Mouse (Mus musculus) frontal cortex, postnatal 10 days (tissue): ENCODE measurements around the gene Mfng.

Experiments used
- DNase-seq, 2 experiments: peaks; one replicate each; pipeline ENCODE4 v3.0.0; 2022; ENCODE audit warnings: low spot score in 2 of 2, mixed read lengths in 1 of 2

Mfng gene

DNA sequence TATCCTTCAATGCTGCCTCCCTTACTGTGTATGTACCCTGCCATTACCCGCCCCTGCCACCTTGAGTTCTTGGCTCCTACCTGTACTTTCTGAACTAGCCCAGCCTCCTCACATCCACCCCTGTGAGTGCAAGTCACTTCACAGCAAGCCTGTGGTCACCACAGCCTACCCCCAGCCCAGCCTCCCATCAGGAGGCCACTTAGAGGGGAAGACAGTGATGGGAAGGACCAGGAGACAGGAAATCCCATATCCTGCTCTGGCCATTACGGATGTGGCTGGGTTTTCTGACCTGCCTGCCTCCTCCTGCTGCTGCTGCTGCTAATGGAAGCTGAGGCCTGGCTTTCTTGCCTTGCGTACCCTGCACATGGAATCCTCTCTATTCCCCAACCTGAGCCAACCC, 14.8 kb upstream of the Mfng start:
- DNase-seq, result no peak

DNA sequence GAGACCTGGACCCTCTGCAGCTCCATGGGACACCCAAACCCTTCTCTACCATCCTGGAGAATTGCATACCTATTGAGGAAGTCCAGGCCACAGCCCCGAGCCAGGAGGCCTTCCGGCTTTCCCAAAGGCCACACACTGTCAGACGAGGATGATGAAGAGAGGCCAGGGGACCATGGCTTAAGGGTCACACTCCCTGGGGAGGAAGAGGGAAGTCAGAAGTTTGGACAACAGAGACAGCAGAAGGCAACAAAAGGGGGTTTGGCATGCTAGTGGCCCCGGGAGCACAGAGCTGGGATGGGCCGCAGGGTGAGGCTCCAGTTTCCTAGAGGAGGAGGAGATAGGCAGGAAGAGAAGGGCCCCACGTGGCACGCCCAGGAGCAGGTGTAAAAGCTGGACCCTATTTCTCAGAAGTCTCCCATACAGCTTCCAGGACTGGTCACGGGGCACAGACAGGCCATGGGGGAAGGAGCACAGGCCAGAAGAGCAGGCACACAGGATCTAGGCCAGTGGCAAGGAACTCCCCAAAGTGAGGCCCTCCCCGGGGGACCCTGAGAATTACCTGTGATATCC, 14.1 kb upstream of the Mfng start:
- no peak for DNase-seq

DNA sequence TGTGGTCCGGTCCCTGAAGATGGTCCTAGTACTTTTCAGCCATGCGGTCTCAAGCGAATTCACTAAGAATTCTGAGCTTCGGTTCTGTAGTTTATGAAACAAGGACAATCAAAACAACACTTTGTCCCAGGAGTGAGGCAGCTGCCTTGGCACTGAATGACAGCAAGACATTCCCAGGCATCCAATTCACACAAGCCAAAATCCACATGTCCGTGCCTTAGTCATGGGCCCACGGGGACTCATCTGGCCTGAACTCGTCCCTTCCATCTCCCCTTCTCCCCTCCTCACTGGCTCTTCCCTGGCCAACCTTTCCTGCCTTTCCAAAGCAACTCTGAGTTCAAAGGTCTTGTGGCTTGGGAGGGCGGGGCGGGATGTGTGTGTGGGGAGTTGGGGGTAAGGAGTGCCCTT, 13.1 kb upstream of the Mfng start:
- DNase-seq, result no peak

DNA sequence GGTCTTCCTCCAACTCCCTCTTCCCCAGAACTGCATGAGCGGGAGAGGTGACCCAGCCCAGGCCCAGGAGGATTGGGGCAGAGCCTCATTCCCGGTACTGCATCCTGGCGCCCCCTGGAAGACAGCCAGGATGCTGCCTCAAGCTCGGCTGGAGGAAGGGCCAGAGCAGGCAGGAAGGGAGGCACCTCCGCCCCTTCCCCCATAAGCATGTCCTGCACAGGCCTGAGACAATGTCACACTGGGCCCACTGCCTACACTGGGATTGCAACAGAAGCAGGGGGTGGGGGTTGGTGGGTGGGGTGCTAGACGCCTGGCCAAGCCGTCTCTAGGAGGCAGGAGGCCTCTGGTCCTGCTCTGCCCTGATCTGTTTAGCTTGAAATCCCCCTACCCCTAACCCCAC, 12.7 kb upstream of the Mfng start:
- DNase-seq, result no peak

DNA sequence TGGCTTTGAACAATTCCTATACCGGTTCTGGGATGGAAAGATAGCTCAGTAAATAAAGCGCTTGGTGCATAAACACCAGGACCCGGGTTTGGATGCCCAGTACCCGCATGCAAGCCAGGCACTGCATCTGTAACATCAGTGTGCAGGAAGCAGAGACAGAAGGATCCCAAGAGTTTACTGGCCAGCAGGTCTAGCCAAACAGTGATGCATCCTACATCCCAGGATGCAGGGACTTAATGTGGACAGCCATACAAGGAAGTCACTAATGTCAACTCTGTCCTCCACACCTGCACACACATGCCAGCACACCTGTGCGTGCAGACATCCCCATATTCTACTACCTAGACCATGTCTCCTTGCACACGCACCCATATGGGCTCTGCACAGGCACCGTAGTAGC, 12.0 kb upstream of the Mfng start:
- DNase-seq, result no peak

DNA sequence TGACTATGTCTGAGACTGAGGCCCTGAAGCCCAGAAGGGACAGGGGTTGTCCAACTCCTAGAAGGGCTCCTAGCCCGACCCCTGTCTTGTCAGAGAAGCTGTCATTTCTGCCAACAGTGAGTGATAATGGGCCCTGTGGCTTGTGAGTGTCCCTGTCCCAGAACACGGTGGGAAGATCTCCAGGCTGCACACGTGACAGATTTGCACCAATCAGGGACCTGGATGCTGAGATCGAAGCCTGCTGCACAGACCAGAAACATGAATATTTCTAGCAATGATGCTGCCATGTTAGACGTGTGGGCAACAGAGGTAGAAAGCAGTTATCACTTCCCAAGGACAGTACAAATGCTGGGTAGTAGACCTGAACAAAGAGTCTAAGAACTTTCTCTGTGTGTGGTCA, 11.2 kb upstream of the Mfng start:
- DNase-seq, result no peak

DNA sequence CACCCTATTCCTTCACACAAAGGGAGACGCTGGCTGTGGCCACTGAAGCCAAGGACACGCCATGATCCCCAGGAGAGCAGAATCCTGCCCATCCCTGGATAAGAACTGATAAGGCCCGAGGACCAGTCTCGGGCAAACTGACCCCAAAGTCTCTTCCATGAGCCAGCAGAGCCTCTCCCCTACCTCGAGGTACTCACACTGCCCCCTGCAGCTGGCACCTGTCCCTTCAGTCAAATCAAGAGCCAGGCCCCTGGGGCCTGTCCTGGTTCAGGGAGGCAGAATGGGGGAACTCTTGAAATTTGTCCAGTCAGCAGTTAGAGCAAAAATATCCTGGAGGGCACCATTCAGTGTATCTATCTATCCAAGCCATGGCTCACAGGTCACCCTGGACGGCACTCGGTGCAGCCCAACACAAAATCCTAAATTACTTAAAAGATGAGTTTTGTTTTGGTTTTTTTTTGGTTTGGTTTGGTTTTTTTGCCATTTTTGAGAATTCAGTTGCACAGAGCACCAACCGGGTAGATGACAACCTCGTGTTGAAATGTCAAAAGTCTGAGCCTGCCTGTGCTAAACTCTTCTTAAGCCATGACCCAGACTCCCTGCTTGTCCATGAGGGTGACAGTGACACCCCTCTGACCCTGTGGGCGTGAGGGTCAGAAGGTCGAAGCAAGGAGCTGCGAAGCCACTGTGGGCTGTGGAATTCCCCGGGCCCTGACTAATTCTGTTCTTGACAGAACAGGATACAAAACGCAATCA, 9.3 kb upstream of the Mfng start:
- no peak for DNase-seq

DNA sequence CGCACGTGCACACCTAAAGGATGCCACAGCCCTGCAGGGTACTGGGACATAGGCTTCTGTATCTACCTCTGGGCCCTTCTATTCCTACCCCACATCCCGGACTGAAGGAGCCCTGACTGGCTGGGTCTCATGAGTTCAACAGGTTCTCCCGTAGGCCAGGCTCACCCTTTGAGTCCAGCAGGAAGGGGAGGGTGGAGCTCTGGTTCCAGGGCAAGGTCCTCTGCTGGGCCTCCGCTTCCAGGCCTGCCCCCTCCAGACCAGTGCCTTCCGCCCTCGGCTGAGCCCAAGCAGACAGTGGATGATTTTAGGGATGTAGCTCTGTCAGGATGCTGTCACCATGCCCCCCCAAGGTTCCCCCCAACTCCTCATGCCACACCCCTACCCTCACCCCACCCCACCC, 7.6 kb upstream of the Mfng start:
- no peak for DNase-seq

DNA sequence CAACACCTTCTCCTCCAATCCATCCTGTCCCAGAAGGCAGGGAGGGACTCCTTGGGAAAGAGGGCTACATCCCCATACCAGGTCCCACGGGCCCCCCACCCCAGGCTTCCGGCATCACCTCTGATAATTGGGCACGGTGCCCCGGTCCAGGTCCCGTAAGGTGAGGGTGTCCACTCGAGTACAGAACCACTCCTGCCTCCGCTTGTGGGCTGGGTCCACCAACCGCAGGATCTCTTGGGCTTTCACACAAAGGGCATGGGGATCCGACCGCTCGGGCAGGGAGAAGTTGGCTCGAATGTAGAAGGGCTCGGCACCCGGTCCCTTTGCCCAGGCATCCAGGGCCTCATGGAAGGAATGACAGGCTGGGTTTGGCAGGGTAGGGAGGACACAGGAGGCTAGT, 7.1 kb upstream of the Mfng start:
- no peak for DNase-seq

DNA sequence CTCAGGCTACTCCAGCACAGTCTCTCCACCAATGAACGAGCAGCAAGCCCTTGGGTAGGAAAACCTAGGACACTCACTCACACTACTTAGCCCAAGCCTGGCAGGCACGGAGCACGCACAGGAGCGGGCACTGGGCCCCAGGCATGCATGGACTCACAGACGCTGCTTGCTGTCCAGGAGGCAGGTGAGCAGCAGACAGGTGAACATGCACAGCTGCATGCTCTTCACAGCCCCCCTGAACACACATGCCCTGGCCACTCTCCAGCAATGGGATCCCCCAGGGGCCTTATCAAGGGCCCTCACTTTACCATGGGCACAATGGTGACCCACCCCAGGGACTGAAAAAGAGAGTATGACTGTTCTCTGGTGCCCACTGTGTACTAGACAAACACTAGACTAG, 6.4 kb upstream of the Mfng start:
- no peak for DNase-seq

DNA sequence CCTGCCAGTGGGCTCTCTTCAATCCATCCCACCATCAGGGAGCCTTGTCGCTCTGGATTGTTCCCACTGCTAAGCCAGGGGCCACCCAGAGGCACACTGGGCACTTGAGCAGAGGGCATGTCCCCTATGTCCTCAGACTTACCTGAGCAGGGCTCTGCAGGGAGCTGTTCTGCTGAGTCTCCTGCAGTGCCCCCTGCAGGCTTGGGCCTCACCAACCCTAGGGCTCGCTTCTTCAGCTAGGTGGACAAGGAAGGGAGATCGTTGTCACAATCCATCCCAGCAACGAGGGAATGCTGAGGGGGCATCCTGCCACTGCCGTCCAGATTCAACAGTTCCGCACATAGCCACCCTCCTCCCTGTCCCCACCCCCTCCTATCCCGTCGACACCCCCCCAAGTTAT, 6.0 kb upstream of the Mfng start:
- no peak for DNase-seq

DNA sequence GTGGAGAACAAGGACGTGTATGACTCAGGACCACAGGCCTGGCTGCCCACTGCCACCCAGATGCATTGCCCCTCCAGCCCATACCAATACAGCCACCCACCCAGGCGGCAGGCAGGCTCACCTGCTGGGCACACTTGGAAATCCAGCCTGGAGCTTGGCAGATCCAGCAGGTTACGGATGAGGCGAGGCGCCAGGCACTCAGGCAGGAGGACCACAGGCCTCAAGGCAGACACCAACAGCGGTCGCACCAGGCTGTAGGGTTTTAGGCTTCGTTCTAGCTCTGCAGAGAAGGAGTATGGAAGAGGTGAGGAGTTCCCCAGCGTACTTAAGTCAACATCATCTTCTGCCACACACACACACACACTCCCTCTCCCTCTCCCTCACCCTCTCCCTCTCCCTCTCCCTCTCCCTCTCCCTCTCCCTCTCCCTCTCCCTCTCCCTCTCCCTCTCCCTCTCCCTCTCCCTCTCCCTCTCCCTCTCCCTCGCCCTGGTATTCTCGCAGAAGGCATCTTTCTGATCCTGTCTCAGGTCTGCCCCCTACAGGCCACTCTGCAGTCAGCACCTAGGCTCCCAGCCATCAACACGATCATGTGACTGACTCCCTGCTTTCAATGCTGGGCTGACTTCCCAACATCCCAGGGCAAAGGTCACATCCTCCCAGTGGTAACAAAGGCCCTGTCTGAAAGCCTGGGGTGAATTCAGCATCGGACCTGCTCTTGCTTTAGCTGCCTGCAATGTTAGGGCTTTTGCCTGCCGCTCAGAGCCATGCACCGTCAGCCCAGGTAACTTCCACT, 5.0 kb upstream of the Mfng start:
- DNase-seq, result peak; percentile 81 to 84

DNA sequence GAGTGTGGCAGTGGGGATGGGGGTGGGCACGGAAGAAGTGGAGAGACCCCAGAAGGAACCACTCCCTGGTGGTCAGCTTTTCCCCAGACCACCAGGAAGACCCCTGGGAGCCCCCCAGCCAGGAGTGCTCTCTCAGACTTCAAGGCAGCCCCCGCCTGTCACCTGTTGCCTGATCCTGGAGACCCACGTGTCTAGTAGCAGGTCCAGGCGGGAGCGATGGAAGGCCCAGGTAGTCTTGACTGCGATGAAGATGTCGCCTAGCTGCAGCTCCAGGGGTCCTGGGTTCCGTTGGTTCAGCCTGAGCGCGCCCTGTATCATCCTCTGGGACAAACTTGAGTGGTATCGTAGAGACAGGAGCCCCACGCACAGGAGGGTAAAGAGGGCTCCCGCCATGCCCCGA, 419 bp downstream of the Mfng start:
- no peak for DNase-seq

DNA sequence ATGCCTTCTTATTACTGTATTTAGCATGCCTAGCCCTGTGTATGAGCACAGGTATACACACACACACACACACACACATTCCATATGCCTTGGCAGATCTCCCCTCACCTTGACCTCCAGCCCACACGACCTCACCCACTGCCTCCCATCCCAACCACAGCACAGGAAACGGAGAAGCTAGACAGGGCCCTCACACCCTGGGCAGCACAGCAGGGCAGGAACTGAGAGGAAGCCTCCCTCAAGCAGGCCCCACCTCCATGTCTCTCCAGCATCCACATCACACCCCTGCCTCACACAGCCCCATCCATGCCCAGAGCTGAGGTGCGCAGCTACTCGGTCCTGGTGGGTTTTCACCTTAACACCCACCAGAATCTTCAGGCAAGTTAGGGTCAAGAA, 909 bp downstream of the Mfng start:
- DNase-seq, result no peak

DNA sequence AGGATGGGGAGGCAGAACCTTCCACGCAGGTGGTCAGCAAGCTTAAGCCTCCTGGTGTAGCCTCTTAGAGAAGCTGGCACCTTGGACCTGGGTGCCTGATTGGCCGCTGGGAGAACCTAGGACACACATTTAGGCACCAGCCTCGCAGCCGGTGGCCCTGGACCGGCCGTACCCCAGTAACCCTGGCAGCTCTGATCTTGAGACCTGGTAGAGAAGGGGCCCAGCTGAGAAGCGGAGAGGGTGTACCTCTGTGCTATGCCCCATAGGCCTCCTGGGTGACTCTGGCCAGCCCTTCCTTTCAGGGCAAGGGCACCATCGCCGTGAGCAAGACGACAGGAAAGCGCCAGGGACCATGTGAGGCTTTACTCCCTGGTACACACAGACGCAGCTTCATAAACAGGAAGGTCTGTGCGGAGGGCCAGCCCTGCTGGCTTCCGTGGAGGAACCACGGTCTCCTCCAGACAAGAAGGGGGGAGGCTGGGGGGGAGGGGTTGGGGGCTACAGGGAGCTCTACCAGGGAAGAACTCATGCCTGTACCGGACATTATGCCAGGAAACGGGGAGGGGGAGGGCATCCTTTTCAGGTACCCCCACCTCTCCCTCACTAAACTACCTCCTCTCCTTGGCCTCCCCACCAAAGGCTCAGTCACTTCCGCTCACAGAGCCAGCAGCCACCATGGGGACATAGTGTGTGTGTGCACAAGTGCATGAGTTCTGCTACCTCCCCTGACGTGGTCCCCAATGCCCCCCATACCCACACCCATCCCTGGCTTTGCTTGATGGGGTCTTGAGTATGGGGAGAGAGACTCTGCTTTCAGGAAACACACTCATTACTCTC, 1.5 kb downstream of the Mfng start:
- DNase-seq, result no peak

DNA sequence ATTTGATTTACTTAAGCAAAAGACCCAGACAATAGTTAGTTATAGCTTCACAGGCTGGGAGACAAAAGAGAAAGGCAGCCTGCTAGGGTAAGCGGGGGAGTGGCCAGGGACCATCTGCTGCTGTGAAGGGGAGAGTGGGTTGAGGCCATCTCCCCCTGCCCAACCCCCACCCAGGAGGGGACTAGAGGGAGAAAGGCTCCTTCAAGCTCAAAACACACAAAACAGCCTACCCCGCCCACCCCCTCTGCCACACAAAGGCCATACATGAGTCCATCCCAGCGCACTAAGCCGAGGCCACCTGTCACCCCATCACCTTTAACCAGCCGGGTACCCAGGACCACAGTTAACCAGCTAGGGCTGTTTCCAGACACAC, 2.3 kb downstream of the Mfng start:
- peak in 1 of 2 experiments; percentile 46 for DNase-seq

DNA sequence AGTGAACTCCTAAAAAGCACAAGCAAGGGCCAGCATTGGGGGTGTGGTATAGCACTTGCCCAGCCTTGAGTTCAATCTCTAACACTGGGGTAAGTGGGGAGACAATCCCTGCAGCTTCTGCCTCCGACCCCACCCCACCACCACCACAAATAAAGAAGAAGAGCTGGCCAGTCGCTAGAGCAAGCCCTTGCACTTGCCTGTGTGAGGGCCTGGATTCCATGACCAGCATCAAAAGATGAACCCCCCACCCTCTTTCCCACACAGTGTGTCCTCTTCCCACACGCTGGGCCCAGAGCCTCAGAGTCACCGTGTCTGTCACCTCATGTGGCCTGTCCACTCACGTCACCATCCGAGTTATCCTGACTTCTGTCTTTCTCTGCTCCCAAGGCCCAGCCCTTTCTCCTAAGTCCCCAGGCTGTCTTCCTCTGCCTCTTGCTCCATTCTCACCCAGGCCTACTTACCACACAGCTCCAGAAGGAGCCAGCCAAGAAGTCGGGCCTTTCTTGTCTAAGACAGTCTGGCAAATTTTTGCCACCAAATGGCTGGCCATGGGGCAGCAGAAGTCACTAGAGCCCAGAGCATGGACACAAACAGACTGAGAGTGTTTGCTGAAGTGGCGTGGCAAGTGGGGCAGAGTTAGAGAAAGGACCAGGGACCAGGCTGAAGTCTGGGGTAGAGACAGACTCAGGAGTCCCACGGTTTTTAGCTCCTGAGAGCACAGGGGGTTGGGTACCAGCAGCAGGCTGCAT, 2.9 kb downstream of the Mfng start:
- no peak for DNase-seq

DNA sequence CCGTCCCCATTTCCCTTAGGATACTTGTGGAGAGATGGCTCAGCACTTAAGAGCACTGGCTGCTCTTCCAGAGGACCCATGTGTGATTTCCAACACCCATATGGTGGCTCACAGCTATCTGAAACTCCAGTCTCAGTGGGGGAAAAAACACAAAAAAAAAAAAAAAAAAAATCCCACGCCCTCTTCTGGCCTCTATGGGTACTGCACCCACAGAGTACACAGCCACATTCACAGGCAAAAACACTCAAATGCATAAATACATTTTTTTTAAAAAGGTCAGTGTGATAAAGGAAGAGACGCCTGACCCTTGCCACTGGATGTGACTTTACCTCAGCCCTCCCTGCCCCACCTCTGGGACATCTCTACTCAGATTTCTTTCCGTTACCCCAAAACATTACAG, 4.2 kb downstream of the Mfng start:
- no peak for DNase-seq

DNA sequence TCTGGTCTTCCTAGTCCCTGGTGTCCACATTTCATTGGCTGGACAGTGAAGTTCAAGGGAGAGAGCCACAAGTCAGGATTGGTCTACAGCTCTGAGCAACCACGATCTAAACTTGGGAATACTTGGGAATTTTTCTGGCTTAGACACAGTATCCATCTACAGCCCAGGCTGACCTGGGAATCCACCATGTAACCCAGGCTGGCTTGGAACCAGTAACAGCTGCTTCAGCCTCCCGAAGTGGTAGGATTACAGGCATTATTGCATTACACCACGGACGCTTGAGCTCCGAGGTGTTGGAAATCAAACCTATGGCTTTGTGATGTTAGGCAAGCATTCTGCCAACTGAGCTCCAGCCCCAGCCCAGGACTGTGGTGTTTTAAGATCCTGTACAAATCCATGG, 9.6 kb downstream of the Mfng start:
- no peak for DNase-seq

DNA sequence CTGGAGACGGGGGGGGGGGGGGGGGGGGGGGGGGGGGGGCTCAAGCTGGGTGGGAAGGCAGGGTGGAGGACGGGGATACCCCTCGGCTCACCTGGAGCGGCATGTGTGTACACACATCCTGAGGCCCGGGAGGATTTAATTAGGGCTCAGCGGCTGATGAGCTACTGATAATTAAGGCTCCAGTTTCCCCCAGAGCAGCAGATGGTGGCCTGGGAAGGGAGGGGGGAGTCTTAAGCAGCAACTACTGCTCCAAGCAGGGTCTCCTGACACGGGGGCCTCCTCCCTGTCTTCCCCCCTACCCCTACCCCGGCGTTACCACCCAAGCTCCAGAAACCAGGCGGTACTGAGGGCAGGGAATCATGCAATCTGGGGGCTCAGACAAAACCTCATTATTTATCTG, 10.1 kb downstream of the Mfng start:
- no peak for DNase-seq

DNA sequence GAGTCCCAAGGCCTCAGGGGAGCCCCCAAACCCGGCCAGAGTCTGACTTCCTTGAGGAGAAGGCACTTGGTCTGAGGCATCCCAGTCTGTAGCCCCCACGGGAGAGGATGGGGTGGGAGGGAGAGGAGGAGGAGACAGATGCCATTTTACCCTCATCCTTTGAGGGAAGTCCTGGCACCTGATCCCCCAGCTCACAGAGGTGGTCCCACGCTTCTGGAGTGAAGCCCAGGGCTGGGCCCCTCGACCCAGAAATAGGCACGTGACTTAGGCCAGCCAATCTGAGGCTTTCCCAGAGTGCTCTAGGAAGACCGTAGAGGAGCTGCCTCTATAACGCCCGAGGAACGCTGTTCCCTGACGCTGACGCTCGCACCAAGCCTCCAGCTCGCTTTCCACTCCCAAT, 12.2 kb downstream of the Mfng start:
- no peak for DNase-seq

DNA sequence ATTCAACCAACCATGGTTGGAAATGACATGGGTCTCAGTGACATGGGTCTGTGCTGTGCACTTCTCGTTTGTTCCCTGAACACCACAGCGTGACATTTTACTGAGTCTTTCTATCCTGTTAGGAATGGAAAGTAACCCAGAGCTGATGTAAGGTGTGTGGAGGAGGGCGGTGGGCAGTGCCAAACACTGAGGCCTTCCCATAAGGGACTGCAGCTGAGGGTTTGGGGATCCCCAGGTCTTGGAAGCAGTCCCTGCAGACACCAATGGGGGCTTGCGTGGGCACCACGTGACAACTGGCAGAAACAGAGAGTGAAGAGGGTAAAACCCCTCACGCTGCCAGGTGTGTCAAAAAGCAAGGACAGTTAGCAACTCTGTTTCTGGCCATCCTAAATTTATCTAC, 15.1 kb downstream of the Mfng start:
- DNase-seq, result no peak
